Mouse (Mus musculus) adrenal gland (tissue): Measurements from ENCODE around the gene Tec.

Source experiments
- intact Hi-C: fragments of 180-260 bp; cut with DNase I; formaldehyde crosslinking; loops from one replicate; pipeline ENCODE4 v1.15.1; 2025

Gene Tec

GRCm38 (mm10) chr5:72746461-72746860 lies 121.8 kb downstream of the Tec start:
- intact Hi-C loops, result no loop called here

GRCm38 (mm10) chr5:72743103-72743502 lies 125.2 kb downstream of the Tec start:
- intact Hi-C loops, result no loop called here

- intact Hi-C loops, result no loop called here
Measured at GRCm38 (mm10) chr5:72736868-72737267, 131.4 kb downstream of the Tec start.

GRCm38 (mm10) chr5:72736437-72736836 lies 131.8 kb downstream of the Tec start:
- intact Hi-C loops, result no loop called here

- intact Hi-C loops, result no loop called here
Measured at GRCm38 (mm10) chr5:72735763-72736162, 132.5 kb downstream of the Tec start.

GRCm38 (mm10) chr5:72732885-72733284 lies 135.4 kb downstream of the Tec start:
- intact Hi-C loops, result no loop called here

- intact Hi-C loops, result no loop called here
Measured at GRCm38 (mm10) chr5:72725404-72725803, 142.9 kb downstream of the Tec start.

- intact Hi-C loops, result no loop called here
Measured at GRCm38 (mm10) chr5:72723429-72723828, 144.9 kb downstream of the Tec start.

- intact Hi-C loops, result no loop called here
Measured at GRCm38 (mm10) chr5:72720587-72720986, 147.7 kb downstream of the Tec start.

- intact Hi-C loops, result loop anchor here (2.0 to 5.0 kb wide), 2 partner anchors 43 to 360 kb away; no protein-coding TSS in a partner anchor
Measured at GRCm38 (mm10) chr5:72710572-72711278, 157.6 kb downstream of the Tec start.

- intact Hi-C loops, result loop anchor here (2.0 to 5.0 kb wide), 2 partner anchors 43 to 359 kb away; no protein-coding TSS in a partner anchor
Measured at GRCm38 (mm10) chr5:72709976-72710375, 158.3 kb downstream of the Tec start.

GRCm38 (mm10) chr5:72709451-72709850 lies 158.8 kb downstream of the Tec start:
- intact Hi-C loops, result no loop called here

GRCm38 (mm10) chr5:72706722-72707121 lies 161.6 kb downstream of the Tec start:
- intact Hi-C loops, result no loop called here

- intact Hi-C loops, result no loop called here
Measured at GRCm38 (mm10) chr5:72706095-72706494, 162.2 kb downstream of the Tec start.
